Mouse (Mus musculus) thymus, postnatal 0 days (tissue): ENCODE measurements around the gene Psg19. TPM values are rescaled to one million over a fixed set of nuclear protein-coding genes. Genes with fewer than 3 reads are reported as not detected.

Experiments
- DNase-seq: peaks from one replicate; pipeline ENCODE4 v3.0.0-alpha.2; 2015; ENCODE audit warnings: low spot score
- polyA plus RNA-seq: library from polyadenylated mRNA; unstranded; fragments of >200 nt; fragmentation: Nextera tagmentation; extraction: Ambion mirVana; gene quantifications from 2 replicates; pipeline ENCODE4 v1.2.1, GENCODE M21; 2015

The Psg19 gene
- polyA plus RNA-seq, 1 experiment from 2014 or later, result not detected

GRCm38 (mm10) chr7:18746189-18746860 is 52.0 kb downstream of the Psg19 start:
- no peak for DNase-seq

Other genes with a start within 250 kb of the Psg19 start
- 0.29 and 0.44 TPM in 2 replicates for gene Psg27, start 231.2 kb downstream of the Psg19 start, polyA plus RNA-seq
- 0.21 and 0.23 TPM in 2 replicates for gene Psg23, start 182.0 kb downstream of the Psg19 start, polyA plus RNA-seq
- gene Psg21, start 141.8 kb downstream of the Psg19 start, polyA plus RNA-seq, result 0.28 TPM in 1 of 2 replicates, not detected in the other
- gene Psg20, start 112.3 kb downstream of the Psg19 start, polyA plus RNA-seq, result 0.09 TPM in 1 of 2 replicates, not detected in the other
- gene Psg22, start 80.4 kb downstream of the Psg19 start, polyA plus RNA-seq, result 0.19 and 0.23 TPM in 2 replicates
- gene Psg17, start 23.1 kb upstream of the Psg19 start, polyA plus RNA-seq, result 0.08 TPM in 2 replicates
- gene Mill2, start 41.4 kb upstream of the Psg19 start, polyA plus RNA-seq, result 0.26 and 0.44 TPM in 2 replicates
- 15.6 and 20.7 TPM in 2 replicates for gene Pglyrp1, start 72.8 kb upstream of the Psg19 start, polyA plus RNA-seq
- gene Ccdc61, start 111.9 kb upstream of the Psg19 start, polyA plus RNA-seq, result 29.1 and 31.7 TPM in 2 replicates
- gene Nova2, start 127.4 kb upstream of the Psg19 start, polyA plus RNA-seq, result 0.17 and 0.28 TPM in 2 replicates
- not detected in 2 replicates for gene Nanos2, start 188.9 kb upstream of the Psg19 start, polyA plus RNA-seq
- 5.5 and 5.9 TPM in 2 replicates for gene Mypop, start 192.7 kb upstream of the Psg19 start, polyA plus RNA-seq
- 18.3 and 20.7 TPM in 2 replicates for gene Irf2bp1, start 205.5 kb upstream of the Psg19 start, polyA plus RNA-seq
- 0.23 and 0.47 TPM in 2 replicates for gene Foxa3, start 225.0 kb upstream of the Psg19 start, polyA plus RNA-seq
- gene Sympk, start 225.9 kb upstream of the Psg19 start, polyA plus RNA-seq, result 18.5 and 19.6 TPM in 2 replicates